Mouse (Mus musculus) cerebellum, postnatal 25 days (tissue): ENCODE measurements at regions not wholly inside any gene's neighbourhood (a gene's known extent, or its start where the extent isn't known, plus 50 kb on each side); places are given as distances from the start of the nearest gene placed in this dataset.
A peak's percentile ranks its signal among the peaks of the same experiment; 100 is the strongest.

Experiments used
- DNase-seq, 2 experiments: peaks; one replicate each; pipeline ENCODE4 v3.0.0; 2021; ENCODE audit warnings: mixed read lengths in 2 of 2

GRCm38 (mm10) chr10:101117158-101117557, 526.9 kb downstream of the 1700017N19Rik start:
- no peak for DNase-seq

- DNase-seq, result no peak
These were observed 529.9 kb downstream of the 1700017N19Rik start for GRCm38 (mm10) chr10:101120209-101120608.

GRCm38 (mm10) chr10:101167085-101167484, 514.2 kb upstream of the Mgat4c start:
- no peak for DNase-seq

- no peak for DNase-seq
These were observed 509.5 kb upstream of the Mgat4c start for GRCm38 (mm10) chr10:101171826-101172225.

- peak; percentile 27 to 64 for DNase-seq
These were observed 492.1 kb upstream of the Mgat4c start for GRCm38 (mm10) chr10:101189233-101189632.
